Mouse (Mus musculus) intestine, embryonic 14.5 days (tissue): ENCODE measurements at regions not wholly inside any gene's neighbourhood (a gene's known extent, or its start where the extent isn't known, plus 50 kb on each side); places are given as distances from the start of the nearest gene placed in this dataset.

Source experiments
- ATAC-seq: fragments of 200-750 bp; cut with Nextera tagmentation; replicated peaks from 2 replicates; pipeline ENCODE4 v1.8.0; 2017; ENCODE audit warnings: low read depth, moderate number of reproducible peaks, moderate TSS enrichment, moderate library complexity; ENCODE audit not compliant: low FRiP score, low TSS enrichment
- DNase-seq: peaks from one replicate; pipeline ENCODE4 v3.0.0-alpha.2; 2018; ENCODE audit warnings: low spot score
- H3K27ac ChIP-seq: fragments of 300-500 bp; sonication (generic); 2 replicates; pipeline ENCODE4 v1.5.1; 2014; ENCODE audit warnings: low read depth, mild to moderate bottlenecking, control low read depth
- H3K27me3 ChIP-seq: fragments of 300-500 bp; sonication (generic); replicated peaks from 2 replicates; pipeline ENCODE4 v1.6.1; 2014; ENCODE audit warnings: low read length, control low read depth; ENCODE audit not compliant: control insufficient read depth, insufficient read depth
- H3K36me3 ChIP-seq: fragments of 300-500 bp; sonication (generic); 2 replicates; pipeline ENCODE4 v1.6.1; 2014; ENCODE audit warnings: low read length, control low read depth; ENCODE audit not compliant: control insufficient read depth, insufficient read depth
- H3K4me1 ChIP-seq: fragments of 300-500 bp; sonication (generic); replicated peaks from 2 replicates; pipeline ENCODE4 v1.6.1; 2014; ENCODE audit warnings: low read length, control low read depth, mixed read lengths; ENCODE audit not compliant: control insufficient read depth, insufficient read depth
- H3K4me2 ChIP-seq: fragments of 300-500 bp; sonication (generic); 2 replicates; pipeline ENCODE4 v1.6.1; 2014; ENCODE audit warnings: low read length
- H3K4me3 ChIP-seq: fragments of 300-500 bp; sonication (generic); 2 replicates; pipeline ENCODE4 v1.5.1; 2014; ENCODE audit warnings: low read depth, low read length, control low read depth, mixed read lengths
- H3K9ac ChIP-seq: fragments of 300-500 bp; sonication (generic); 2 replicates; pipeline ENCODE4 v1.6.1; 2014; ENCODE audit warnings: mild to moderate bottlenecking, low read length
- H3K9me3 ChIP-seq: fragments of 300-500 bp; sonication (generic); 2 replicates; pipeline ENCODE4 v1.6.1; 2016; ENCODE audit warnings: low read length, control low read depth; ENCODE audit not compliant: control insufficient read depth
- WGBS: fragments of 180-500 bp; shearing (Covaris S2); extraction: QIAGEN DNeasy Blood & Tissue Kit; methylation state at CpG from one replicate; pipeline ENCODE4 v1.1.7; 2014; 5-methylcytosine and 5-hydroxymethylcytosine counted together

- 84% methylated on average over 3 of the region's 3 CpGs for WGBS
- H3K4me2 ChIP-seq: no peak overlapping the region
- DNase-seq: no peak
These were observed 62.6 kb upstream of the Atp6ap2 start for GRCm38 (mm10) chrX:12525044-12525443.

GRCm38 (mm10) chrX:12530406-12531311 lies 56.9 kb upstream of the Atp6ap2 start:
- no peaks in the 10 kb centered on the region for H3K36me3 ChIP-seq
- H3K4me1 ChIP-seq: no peaks in the 10 kb centered on the region
- ATAC-seq (no peak), DNase-seq (no peak)
- no peak overlapping the region for H3K9ac ChIP-seq
- 70% methylated on average over 6 of the region's 6 CpGs for WGBS
- H3K4me3 ChIP-seq: no peak overlapping the region
- no peak overlapping the region for H3K4me2 ChIP-seq
- no peak overlapping the region for H3K27ac ChIP-seq
- H3K9me3 ChIP-seq: no peaks in the 10 kb centered on the region
- H3K27me3 ChIP-seq: no peaks in the 10 kb centered on the region

More at GRCm38 (mm10) chrX:12525044-12525443, 62.6 kb upstream of the Atp6ap2 start:
- no peak overlapping the region for H3K4me3 ChIP-seq
- no peaks in the 10 kb centered on the region for H3K36me3 ChIP-seq
- no peaks in the 10 kb centered on the region for H3K27me3 ChIP-seq
- no peak overlapping the region for H3K9ac ChIP-seq
- no peak overlapping the region for H3K27ac ChIP-seq
- H3K4me1 ChIP-seq: no peaks in the 10 kb centered on the region
- no peaks in the 10 kb centered on the region for H3K9me3 ChIP-seq
- ATAC-seq: no peak
